Mouse (Mus musculus): ENCODE data around the gene Atxn1.

- TF ChIP-seq CTCF (IDR thresholded peaks at IDR 0.05; ENCODE audit: extremely low read depth, insufficient read length, insufficient replicate concordance, low read depth, low read length) (no peak), POLR2A (IDR thresholded peaks at IDR 0.05; ENCODE audit: low read depth, low read length) (no peak)
These were observed 99.2 kb downstream of the Atxn1 start for GRCm38 (mm10) chr13:45865620-45866019.
